Mouse (Mus musculus) hindbrain, postnatal 0 days (tissue): ENCODE results near the gene Stau1. TPM values are rescaled to one million over a fixed set of nuclear protein-coding genes. Genes with fewer than 3 reads are reported as not detected.

ENCODE experiments used
- ATAC-seq: fragments of 200-750 bp; cut with Nextera tagmentation; 2 replicates; pipeline ENCODE4 v1.8.0; 2017; ENCODE audit warnings: mild to moderate bottlenecking, moderate TSS enrichment, moderate library complexity
- DNase-seq: peaks from one replicate; pipeline ENCODE4 v3.0.0-alpha.2; 2015; ENCODE audit warnings: low spot score
- H3K27ac ChIP-seq: fragments of 300-500 bp; sonication (generic); 2 replicates; pipeline ENCODE4 v1.5.1; 2014; ENCODE audit warnings: mild to moderate bottlenecking
- H3K27me3 ChIP-seq: fragments of 300-500 bp; sonication (generic); 2 replicates; pipeline ENCODE4 v1.6.1; 2014; ENCODE audit warnings: low read length, mixed read lengths; ENCODE audit not compliant: insufficient read depth
- H3K36me3 ChIP-seq: fragments of 300-500 bp; sonication (generic); 2 replicates; pipeline ENCODE4 v1.6.1; 2014; ENCODE audit warnings: low read length, mixed read lengths; ENCODE audit not compliant: insufficient read depth
- H3K4me1 ChIP-seq: fragments of 300-500 bp; sonication (generic); 2 replicates; pipeline ENCODE4 v1.6.1; 2014; ENCODE audit warnings: antibody characterized with exemption, low read length, mixed read lengths; ENCODE audit not compliant: insufficient read depth
- H3K4me2 ChIP-seq: fragments of 300-500 bp; sonication (generic); 2 replicates; pipeline ENCODE4 v1.6.1; 2014; ENCODE audit warnings: low read depth, mild to moderate bottlenecking, low read length, moderate library complexity, mixed read lengths
- H3K4me3 ChIP-seq: fragments of 300-500 bp; sonication (generic); 2 replicates; pipeline ENCODE4 v1.5.1; 2014; ENCODE audit warnings: low read length
- H3K9ac ChIP-seq: fragments of 300-500 bp; sonication (generic); replicated peaks from 2 replicates; pipeline ENCODE4 v1.6.1; 2014; ENCODE audit warnings: mild to moderate bottlenecking, low read length, moderate library complexity, mixed read lengths
- H3K9me3 ChIP-seq: fragments of 300-500 bp; sonication (generic); 2 replicates; pipeline ENCODE4 v1.6.1; 2016; ENCODE audit warnings: low read length, mixed read lengths
- CTCF ChIP-seq: IDR thresholded peaks from 2 replicates; pipeline ENCODE4 v1.5.1; 2016; ENCODE audit warnings: antibody characterized with exemption, control low read depth, low read depth
- WGBS: fragments of 180-500 bp; shearing (Covaris S2); extraction: QIAGEN DNeasy Blood & Tissue Kit; methylation state at CpG from one replicate; pipeline ENCODE4 v1.1.7; 2014; 5-methylcytosine and 5-hydroxymethylcytosine counted together
- polyA plus RNA-seq: library from polyadenylated mRNA; unstranded; fragments of >200 nt; fragmentation: Nextera tagmentation; extraction: Ambion mirVana; gene quantifications from 2 replicates; pipeline ENCODE4 v1.2.1, GENCODE M21; 2015
- total RNA-seq: library from RNA; depleted of rRNA; stranded (reverse); fragments of >200 nt; gene quantifications from 2 replicates; pipeline ENCODE4 v1.2.3, GENCODE M21; 2014

Stau1 gene
- total and polyA plus RNA-seq, 2 experiments from 2014 or later, result 37.9 to 86.0 TPM

DNA sequence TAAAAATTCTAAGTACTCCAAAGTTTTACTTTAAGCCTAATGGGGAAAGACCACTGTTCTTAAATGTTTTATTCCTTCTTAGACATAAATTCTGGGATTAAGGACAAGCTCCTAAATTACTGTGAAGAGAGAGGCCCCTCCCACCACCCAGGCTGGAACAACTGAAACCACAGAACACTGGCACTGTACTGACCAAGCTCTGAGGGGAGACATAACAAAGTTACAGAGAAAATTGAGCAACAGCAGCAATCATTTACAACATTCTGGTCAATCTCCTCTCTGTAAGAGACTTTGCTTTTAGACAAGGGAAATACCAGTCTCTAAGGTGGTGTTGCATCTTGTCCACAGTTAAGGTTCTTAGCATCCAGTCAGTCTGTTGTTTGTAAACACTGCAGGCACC is 4.2 kb downstream of the Stau1 start:
- H3K4me2 ChIP-seq, result no peak overlapping the region
- no peak overlapping the region for H3K4me3 ChIP-seq
- no peaks in the 10 kb centered on the region for H3K36me3 ChIP-seq
- H3K27ac ChIP-seq, result no peak overlapping the region
- ATAC-seq (no peak), DNase-seq (no peak)
- H3K27me3 ChIP-seq, result no peaks in the 10 kb centered on the region
- H3K9ac ChIP-seq, result no peak overlapping the region
- no peak for TF ChIP-seq CTCF
- no peaks in the 10 kb centered on the region for H3K9me3 ChIP-seq
- peaks cover 11% of the 10 kb centered on the region; the same call in 1 of the 2 replicates for H3K4me1 ChIP-seq

DNA sequence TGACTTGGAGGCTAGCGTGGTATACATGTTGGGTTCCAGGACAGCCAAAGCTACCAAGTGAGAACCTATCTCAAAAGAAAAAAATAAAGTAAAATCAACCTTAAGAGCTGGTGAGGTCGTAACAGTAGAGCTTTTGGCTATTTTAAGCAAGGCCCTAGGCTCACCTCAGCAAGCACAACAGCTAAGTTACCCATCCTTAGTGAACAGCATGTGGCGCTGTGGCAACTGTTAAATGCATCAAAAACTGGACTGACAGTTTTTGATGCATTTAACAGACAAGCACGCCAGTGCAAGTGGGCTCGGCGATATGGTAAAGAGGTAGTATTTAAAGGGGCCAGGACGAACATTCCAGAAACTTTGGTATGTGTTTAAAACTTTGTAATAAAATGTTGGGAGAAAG is 5.2 kb downstream of the Stau1 start:
- peaks cover 11% of the 10 kb centered on the region; the same call in 1 of the 2 replicates for H3K4me1 ChIP-seq
- H3K4me3 ChIP-seq, result no peak overlapping the region
- ATAC-seq, result no peak
- no peak overlapping the region for H3K4me2 ChIP-seq
- H3K9me3 ChIP-seq, result no peaks in the 10 kb centered on the region
- H3K9ac ChIP-seq, result no peak overlapping the region
- no peaks in the 10 kb centered on the region for H3K27me3 ChIP-seq
- no peak for TF ChIP-seq CTCF
- no peak overlapping the region for H3K27ac ChIP-seq
- DNase-seq, result no peak
- WGBS, result 79% methylated on average over 7 of the region's 7 CpGs
- no peaks in the 10 kb centered on the region for H3K36me3 ChIP-seq

DNA sequence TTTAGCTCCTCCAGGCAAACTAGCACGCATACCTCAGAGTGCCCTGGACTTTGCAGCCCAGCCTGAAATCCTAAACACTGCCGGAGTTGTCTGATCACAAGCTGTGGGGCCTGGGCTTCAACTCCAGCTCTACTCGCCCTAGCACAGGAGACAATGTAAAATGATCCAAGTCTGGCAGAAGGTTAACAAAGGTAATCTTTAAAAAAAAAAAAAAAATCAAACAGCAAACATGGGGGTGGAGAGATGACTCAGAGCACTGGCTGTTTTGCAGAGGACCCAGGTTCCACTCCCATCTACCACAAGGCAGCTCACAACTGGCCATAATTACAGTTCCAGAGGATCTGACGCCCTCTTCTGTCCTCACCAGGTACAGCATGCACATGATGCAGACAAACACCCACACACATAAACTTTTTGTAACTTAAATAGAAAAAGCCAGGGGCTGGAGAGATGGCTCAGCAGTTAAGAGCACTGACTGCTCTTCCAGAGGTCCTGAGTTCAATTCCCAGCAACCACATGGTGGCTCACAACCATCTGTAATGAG is 12.7 kb downstream of the Stau1 start:
- H3K9me3 ChIP-seq, result no peaks in the 10 kb centered on the region
- H3K27ac ChIP-seq, result no peak overlapping the region
- 85% methylated on average over 4 of the region's 4 CpGs for WGBS
- H3K9ac ChIP-seq, result no peak overlapping the region
- TF ChIP-seq CTCF, result no peak
- ATAC-seq (no peak), DNase-seq (no peak)
- H3K4me2 ChIP-seq, result no peak overlapping the region
- no peaks in the 10 kb centered on the region for H3K36me3 ChIP-seq
- no peak overlapping the region for H3K4me3 ChIP-seq
- no peaks in the 10 kb centered on the region for H3K4me1 ChIP-seq
- no peaks in the 10 kb centered on the region for H3K27me3 ChIP-seq

DNA sequence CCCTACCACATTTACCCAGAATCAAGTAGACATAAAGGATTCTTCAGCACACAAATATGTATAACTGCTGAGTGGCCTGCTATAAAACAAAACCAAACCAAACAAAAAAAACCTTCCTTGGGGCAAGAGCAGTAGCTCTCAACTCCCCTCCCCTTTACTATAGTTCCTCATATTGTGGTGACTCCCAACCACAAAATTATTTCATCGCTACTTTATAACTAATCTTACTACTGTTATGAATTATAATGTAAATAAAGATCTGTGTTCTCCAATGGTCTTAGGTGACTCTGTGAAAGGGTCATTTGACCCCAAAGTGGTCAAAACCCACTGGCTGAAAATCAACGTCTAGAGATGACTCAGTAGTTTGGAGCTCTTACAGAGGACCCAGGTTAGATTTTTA is 15.9 kb downstream of the Stau1 start:
- no peaks in the 10 kb centered on the region for H3K27me3 ChIP-seq
- no peak overlapping the region for H3K4me2 ChIP-seq
- DNase-seq (no peak), ATAC-seq (no peak)
- H3K27ac ChIP-seq, result no peak overlapping the region
- H3K9ac ChIP-seq, result no peak overlapping the region
- H3K4me1 ChIP-seq, result no peaks in the 10 kb centered on the region
- 90% methylated on average over 2 of the region's 2 CpGs for WGBS
- no peak for TF ChIP-seq CTCF
- no peaks in the 10 kb centered on the region for H3K36me3 ChIP-seq
- H3K4me3 ChIP-seq, result no peak overlapping the region
- no peaks in the 10 kb centered on the region for H3K9me3 ChIP-seq

DNA sequence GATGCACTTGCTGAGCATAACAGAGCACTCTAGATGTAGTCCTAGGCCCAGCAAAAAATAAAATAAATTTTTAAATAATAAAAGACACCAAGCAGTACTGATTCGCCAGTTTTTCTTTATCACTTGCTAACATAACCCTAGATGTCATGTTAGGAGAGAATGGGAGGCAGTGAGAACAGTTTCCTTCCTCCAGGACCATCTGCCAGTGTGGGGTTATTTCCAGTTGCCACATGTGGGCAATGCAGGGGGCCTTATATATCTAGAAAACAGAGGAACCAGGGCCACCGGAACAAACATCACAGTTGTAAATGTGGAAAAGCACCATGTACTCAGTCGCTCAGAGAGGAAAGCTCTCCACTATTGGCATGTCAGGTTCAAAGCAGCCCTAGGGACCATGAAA is 18.6 kb downstream of the Stau1 start:
- Histone ChIP-seq H3K9me3 (no peaks in the 10 kb centered on the region), H3K4me1 (no peaks in the 10 kb centered on the region), H3K36me3 (no peaks in the 10 kb centered on the region), H3K4me3 (no peak overlapping the region), H3K4me2 (no peak overlapping the region), H3K27me3 (no peaks in the 10 kb centered on the region), H3K27ac (no peak overlapping the region), H3K9ac (no peak overlapping the region)
- ATAC-seq, result no peak
- 57% methylated on average over 3 of the region's 3 CpGs for WGBS
- TF ChIP-seq CTCF, result no peak
- no peak for DNase-seq

DNA sequence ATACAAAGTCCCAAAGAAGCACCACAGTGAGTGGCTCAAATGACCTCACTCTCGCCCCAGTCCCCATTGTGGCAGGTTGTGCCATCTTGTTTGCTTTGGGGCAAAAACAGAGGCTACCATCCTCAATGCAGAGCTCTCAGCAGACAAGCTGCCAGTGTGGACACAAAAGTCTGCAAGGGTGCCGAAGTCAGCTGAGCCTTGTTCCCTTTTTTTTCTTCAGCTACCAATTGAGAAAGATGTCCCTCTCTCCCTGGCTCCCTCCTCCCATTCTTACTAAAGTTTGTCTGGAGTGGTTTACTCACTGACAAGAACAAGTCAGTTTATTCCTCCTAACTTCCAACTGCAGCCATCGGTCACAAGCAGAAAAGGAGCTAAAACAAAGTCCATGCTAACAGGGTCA is 19.7 kb downstream of the Stau1 start:
- ATAC-seq (no peak), DNase-seq (no peak)
- 0 out of 2 replicates have a peak overlapping the region, but pooled peaks have one; percentile 11 for H3K27ac ChIP-seq
- no peaks in the 10 kb centered on the region for H3K36me3 ChIP-seq
- H3K4me2 ChIP-seq, result no peak overlapping the region
- no peak overlapping the region for H3K9ac ChIP-seq
- no peaks in the 10 kb centered on the region for H3K9me3 ChIP-seq
- no peak overlapping the region for H3K4me3 ChIP-seq
- no peaks in the 10 kb centered on the region for H3K4me1 ChIP-seq
- TF ChIP-seq CTCF, result no peak
- H3K27me3 ChIP-seq, result no peaks in the 10 kb centered on the region
- 68% methylated on average over 3 of the region's 3 CpGs for WGBS

DNA sequence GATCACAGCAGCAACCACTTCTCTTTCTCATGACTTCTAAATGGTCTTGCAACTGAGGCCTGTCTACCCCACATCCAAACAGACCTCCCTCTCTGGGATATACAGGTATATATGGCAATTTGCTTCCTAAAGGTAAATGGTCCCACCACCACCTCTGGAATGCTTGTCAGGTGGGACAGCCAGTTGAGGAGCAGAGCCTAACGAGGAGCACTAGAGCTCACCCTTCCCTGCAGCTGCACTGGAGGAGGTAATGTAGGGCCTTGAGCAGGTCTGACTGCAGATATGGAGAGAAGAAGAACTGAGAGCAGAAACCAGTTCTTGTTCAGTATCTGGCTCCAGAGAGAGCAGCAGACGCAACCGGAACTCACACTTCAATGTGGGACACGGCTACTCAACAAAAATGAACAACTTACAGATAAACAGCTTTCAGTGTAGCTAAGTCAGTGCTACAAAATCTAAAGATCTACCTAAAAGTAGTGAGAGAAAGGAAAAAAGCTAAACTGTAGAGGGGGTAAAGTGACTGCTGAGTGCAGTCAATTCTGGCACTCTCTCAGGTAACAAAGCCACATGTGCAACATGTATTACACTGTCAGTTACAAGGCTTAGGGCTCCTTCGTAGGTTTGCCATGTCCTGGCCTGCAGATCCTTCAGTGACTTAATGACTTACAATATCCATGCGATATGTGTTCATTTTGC is 21.8 kb downstream of the Stau1 start:
- Histone ChIP-seq H3K9ac (no peak overlapping the region), H3K4me1 (no peaks in the 10 kb centered on the region), H3K36me3 (no peaks in the 10 kb centered on the region), H3K27ac (no peak overlapping the region), H3K9me3 (no peaks in the 10 kb centered on the region), H3K4me2 (no peak overlapping the region), H3K4me3 (no peak overlapping the region), H3K27me3 (no peaks in the 10 kb centered on the region)
- DNase-seq, result no peak
- 76% methylated on average over 6 of the region's 6 CpGs for WGBS
- ATAC-seq, result no peak
- no peak for TF ChIP-seq CTCF
